Mouse (Mus musculus) cortical plate, adult 2 months (tissue): ENCODE results near the gene Slc25a27.

ENCODE experiments used
- CTCF ChIP-seq: fragments of 200-500 bp; IDR thresholded peaks from 2 replicates; pipeline ENCODE4 v1.5.1; 2011; ENCODE audit warnings: mild to moderate bottlenecking, control low read depth, low read length; ENCODE audit not compliant: insufficient read depth; ENCODE audit errors: extremely low read depth
- POLR2A ChIP-seq: fragments of 200-500 bp; IDR thresholded peaks from 2 replicates; pipeline ENCODE4 v1.6.1; 2011; ENCODE audit warnings: mild to moderate bottlenecking, low read length, control low read depth; ENCODE audit not compliant: insufficient read depth; ENCODE audit errors: extremely low read depth

DNA sequence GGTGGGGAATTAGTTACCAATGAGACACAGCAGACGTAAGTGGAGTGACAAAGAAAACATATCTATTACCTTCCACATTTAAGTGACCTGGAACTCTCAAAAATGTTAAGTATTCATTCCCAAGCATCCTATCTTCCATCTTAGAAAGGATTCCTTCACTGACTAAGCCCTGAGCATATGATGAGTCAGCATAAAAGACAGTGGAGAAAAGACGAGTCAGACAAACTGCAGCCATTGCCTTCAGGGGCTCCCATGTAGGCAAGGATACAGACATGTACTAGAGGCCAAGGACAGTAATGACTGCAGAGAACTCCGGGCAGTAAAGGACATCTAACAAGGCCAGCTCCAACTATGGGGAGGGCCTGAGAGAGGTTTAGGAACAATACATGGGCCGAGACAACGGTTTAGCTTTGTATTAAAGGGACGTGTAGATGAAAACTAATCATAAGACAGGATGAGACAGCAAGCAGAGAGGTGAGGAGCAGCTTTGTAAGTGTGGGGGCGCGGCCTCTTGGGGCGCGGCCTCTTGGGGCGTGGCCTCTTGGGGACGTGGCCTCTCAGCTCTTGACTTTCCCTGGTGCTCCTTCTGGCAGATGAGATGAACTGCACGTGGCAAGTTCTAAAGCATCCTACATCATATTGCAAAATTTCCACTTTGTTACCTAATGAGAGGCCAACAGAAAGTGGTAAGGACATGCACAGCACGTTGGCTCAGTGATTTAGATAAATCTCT, 15.5 kb downstream of the Slc25a27 start:
- TF ChIP-seq CTCF (no peak), POLR2A (no peak)
